Mouse (Mus musculus) midbrain, embryonic 16.5 days (tissue): ENCODE measurements around the gene Gzmk. TPM values are rescaled to one million over a fixed set of nuclear protein-coding genes. Genes with fewer than 3 reads are reported as not detected.

ENCODE experiments used
- ATAC-seq: fragments of 200-750 bp; cut with Nextera tagmentation; 2 replicates; pipeline ENCODE4 v1.8.0; 2017; ENCODE audit warnings: moderate TSS enrichment
- H3K27ac ChIP-seq: fragments of 300-500 bp; sonication (generic); 2 replicates; pipeline ENCODE4 v1.5.1; 2014; ENCODE audit warnings: mild to moderate bottlenecking, low read length, mixed read lengths
- H3K27me3 ChIP-seq: fragments of 300-500 bp; sonication (generic); 2 replicates; pipeline ENCODE4 v1.6.1; 2014; ENCODE audit warnings: low read depth, low read length, mixed read lengths; ENCODE audit not compliant: control insufficient read depth, insufficient read depth
- H3K36me3 ChIP-seq: fragments of 300-500 bp; sonication (generic); 2 replicates; pipeline ENCODE4 v1.6.1; 2014; ENCODE audit warnings: mild to moderate bottlenecking, low read length, moderate library complexity, mixed read lengths; ENCODE audit not compliant: control insufficient read depth, insufficient read depth
- H3K4me1 ChIP-seq: fragments of 300-500 bp; sonication (generic); 2 replicates; pipeline ENCODE4 v1.6.1; 2014; ENCODE audit warnings: mild to moderate bottlenecking, low read length, mixed read lengths; ENCODE audit not compliant: control insufficient read depth, insufficient read depth
- H3K4me2 ChIP-seq: fragments of 300-500 bp; sonication (generic); 2 replicates; pipeline ENCODE4 v1.6.1; 2014; ENCODE audit warnings: mild to moderate bottlenecking, low read length, mixed read lengths
- H3K4me3 ChIP-seq: fragments of 300-500 bp; sonication (generic); 2 replicates; pipeline ENCODE4 v1.5.1; 2014; ENCODE audit warnings: low read depth, mild to moderate bottlenecking, low read length, moderate library complexity, mixed read lengths
- H3K9ac ChIP-seq: fragments of 300-500 bp; sonication (generic); 2 replicates; pipeline ENCODE4 v1.6.1; 2014; ENCODE audit warnings: low read depth, low read length, mixed read lengths
- H3K9me3 ChIP-seq: fragments of 300-500 bp; sonication (generic); replicated peaks from 2 replicates; pipeline ENCODE4 v1.6.1; 2014; ENCODE audit warnings: mild to moderate bottlenecking, low read length, mixed read lengths; ENCODE audit not compliant: control insufficient read depth, poor library complexity, severe bottlenecking
- WGBS: fragments of 180-500 bp; shearing (Covaris S2); extraction: QIAGEN DNeasy Blood & Tissue Kit; methylation state at CpG from one replicate; pipeline ENCODE4 v1.1.7; 2014; 5-methylcytosine and 5-hydroxymethylcytosine counted together
- polyA plus RNA-seq: library from polyadenylated mRNA; unstranded; fragments of >200 nt; fragmentation: Nextera tagmentation; extraction: Ambion mirVana; gene quantifications from 2 replicates; pipeline ENCODE4 v1.2.1, GENCODE M21; 2015

Gzmk gene
- polyA plus RNA-seq, 1 experiment from 2014 or later: 0.14 TPM

DNA sequence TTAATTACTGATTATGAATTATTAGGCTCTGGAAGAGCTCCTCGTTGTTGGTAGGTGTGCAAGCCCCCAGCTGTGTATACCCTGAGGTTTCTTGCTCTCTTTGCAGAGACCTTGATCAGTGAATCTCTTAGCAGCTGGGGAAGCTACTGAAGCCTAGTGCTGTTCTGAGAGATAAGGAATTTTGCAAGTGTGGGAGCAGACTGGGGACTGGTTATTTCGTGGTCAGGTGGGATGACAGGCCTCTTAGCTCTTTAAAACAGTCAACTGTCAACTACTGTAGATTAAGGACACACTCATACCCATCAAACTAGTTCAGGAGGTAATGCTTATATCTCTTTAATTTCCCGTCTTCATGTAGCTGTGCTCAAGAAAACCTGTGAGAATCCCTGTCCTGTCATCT, 13.3 kb downstream of the Gzmk start:
- H3K9ac ChIP-seq: no peak overlapping the region

GRCm38 (mm10) chr13:113211345-113211744, 14.4 kb downstream of the Gzmk start:
- no peak overlapping the region for H3K27ac ChIP-seq
- H3K4me3 ChIP-seq: no peak overlapping the region
- no peaks in the 10 kb centered on the region for H3K36me3 ChIP-seq
- H3K4me1 ChIP-seq: no peaks in the 10 kb centered on the region
- no peak for ATAC-seq
- H3K9me3 ChIP-seq: no peaks in the 10 kb centered on the region
- no peaks in the 10 kb centered on the region for H3K27me3 ChIP-seq
- 0 out of 2 replicates have a peak overlapping the region, but pooled peaks have one; percentile 9 for H3K4me2 ChIP-seq
- 66% methylated on average over 15 of the region's 15 CpGs for WGBS
- no peak overlapping the region for H3K9ac ChIP-seq

More for the DNA sequence above, 13.3 kb downstream of the Gzmk start:
- Histone ChIP-seq H3K4me3 (no peak overlapping the region), H3K27ac (no peak overlapping the region), H3K36me3 (no peaks in the 10 kb centered on the region), H3K4me1 (no peaks in the 10 kb centered on the region), H3K4me2 (no peak overlapping the region), H3K27me3 (no peaks in the 10 kb centered on the region), H3K9me3 (no peaks in the 10 kb centered on the region)
- WGBS: 69% methylated on average over 3 of the region's 3 CpGs
- ATAC-seq: no peak

- Histone ChIP-seq H3K4me2 (peak within 1 kb of the TSS; percentile 40), H3K4me1 (no peaks in the 10 kb centered on the region), H3K9me3 (no peaks in the 10 kb centered on the region), H3K27ac (no peak within 1 kb of the TSS), H3K36me3 (no peaks in the 10 kb centered on the region), H3K4me3 (0 out of 2 replicates have a peak within 1 kb of the TSS, but pooled peaks have one; percentile 1), H3K27me3 (no peaks in the 10 kb centered on the region), H3K9ac (no peak within 1 kb of the TSS)
- 54% methylated on average over 15 of the region's 15 CpGs for WGBS
- ATAC-seq: no peak
Observed at GRCm38 (mm10) chr13:113209624-113210023, 16.1 kb downstream of the Gzmk start, which contains the start of gene Esm1. Gene Esm1, plus strand, starts transcription at chr13:113209659.

- Histone ChIP-seq H3K4me2 (no peak overlapping the region), H3K9ac (no peak overlapping the region), H3K9me3 (no peaks in the 10 kb centered on the region), H3K4me3 (no peak overlapping the region), H3K36me3 (no peaks in the 10 kb centered on the region), H3K27ac (no peak overlapping the region), H3K27me3 (no peaks in the 10 kb centered on the region), H3K4me1 (no peaks in the 10 kb centered on the region)
- no peak for ATAC-seq
- 92% methylated on average over 5 of the region's 5 CpGs for whole genome bisulfite sequencing
Observed at GRCm38 (mm10) chr13:113205346-113205745, 20.4 kb downstream of the Gzmk start.

DNA sequence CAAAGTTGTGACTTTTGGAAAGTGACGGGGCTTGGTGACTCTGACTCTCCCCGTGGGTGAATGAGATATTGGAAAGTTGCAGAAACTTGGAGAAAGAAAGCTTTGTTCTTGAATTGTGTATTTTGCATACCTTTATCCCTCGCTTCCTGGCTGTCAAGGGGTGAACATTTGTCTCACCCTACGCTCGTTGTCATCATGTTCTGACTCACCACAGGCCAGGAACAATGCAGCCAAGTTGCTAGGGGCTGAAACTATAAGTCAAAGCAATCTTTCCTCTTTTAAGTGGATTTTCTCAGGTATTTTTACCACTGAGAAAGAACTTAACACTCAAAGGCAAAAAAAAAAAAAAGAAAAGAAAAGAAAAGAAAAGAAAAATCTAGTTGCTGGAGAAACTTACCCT, 22.6 kb downstream of the Gzmk start:
- no peak overlapping the region for H3K4me2 ChIP-seq
- no peaks in the 10 kb centered on the region for H3K27me3 ChIP-seq
- H3K4me3 ChIP-seq: no peak overlapping the region
- H3K36me3 ChIP-seq: no peaks in the 10 kb centered on the region
- H3K9ac ChIP-seq: no peak overlapping the region
- no peaks in the 10 kb centered on the region for H3K9me3 ChIP-seq
- H3K27ac ChIP-seq: no peak overlapping the region
- 75% methylated on average over 5 of the region's 5 CpGs for WGBS
- H3K4me1 ChIP-seq: no peaks in the 10 kb centered on the region
- ATAC-seq: no peak

- Histone ChIP-seq H3K27me3 (no peaks in the 10 kb centered on the region), H3K36me3 (no peaks in the 10 kb centered on the region), H3K9ac (no peak overlapping the region), H3K27ac (no peak overlapping the region), H3K9me3 (no peaks in the 10 kb centered on the region), H3K4me2 (no peak overlapping the region), H3K4me1 (no peaks in the 10 kb centered on the region), H3K4me3 (no peak overlapping the region)
- WGBS: 83% methylated on average over 4 of the region's 4 CpGs
- no peak for ATAC-seq
Observed at GRCm38 (mm10) chr13:113202184-113202583, 23.5 kb downstream of the Gzmk start.

DNA sequence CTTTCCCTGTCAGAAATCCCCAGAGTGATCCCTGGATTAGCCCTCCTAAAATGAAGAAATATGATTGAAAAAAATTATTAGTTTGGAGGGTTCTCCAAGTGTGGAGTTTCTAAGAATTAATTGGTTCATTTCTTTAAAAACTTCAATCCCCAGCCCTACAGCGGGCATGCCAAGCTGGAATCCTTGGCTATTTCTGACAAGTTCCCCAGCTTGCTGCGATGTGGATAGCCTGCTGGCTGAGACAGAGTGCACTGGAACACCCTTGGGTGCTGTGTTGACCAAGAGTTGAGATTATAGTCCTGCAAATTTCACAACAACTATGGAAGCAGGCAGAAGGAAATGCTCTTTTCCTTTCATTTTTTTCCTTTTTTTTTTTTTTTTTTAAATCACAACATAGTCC, 24.1 kb downstream of the Gzmk start:
- Histone ChIP-seq H3K9me3 (no peaks in the 10 kb centered on the region), H3K27me3 (no peaks in the 10 kb centered on the region), H3K36me3 (no peaks in the 10 kb centered on the region), H3K9ac (no peak overlapping the region), H3K4me3 (no peak overlapping the region), H3K4me1 (no peaks in the 10 kb centered on the region), H3K27ac (no peak overlapping the region), H3K4me2 (no peak overlapping the region)
- WGBS: 94% methylated on average over 2 of the region's 2 CpGs
- ATAC-seq: no peak

- Histone ChIP-seq H3K27me3 (no peaks in the 10 kb centered on the region), H3K36me3 (no peaks in the 10 kb centered on the region), H3K27ac (no peak overlapping the region), H3K4me3 (no peak overlapping the region), H3K9me3 (no peaks in the 10 kb centered on the region), H3K9ac (no peak overlapping the region), H3K4me1 (no peaks in the 10 kb centered on the region), H3K4me2 (no peak overlapping the region)
- WGBS: 68% methylated on average over 8 of the region's 8 CpGs
- ATAC-seq: no peak
Observed at GRCm38 (mm10) chr13:113200726-113201125, 25.0 kb downstream of the Gzmk start.

- ATAC-seq: no peak
- Histone ChIP-seq H3K4me3 (no peak overlapping the region), H3K9me3 (no peaks in the 10 kb centered on the region), H3K9ac (no peak overlapping the region), H3K4me2 (no peak overlapping the region), H3K27ac (no peak overlapping the region), H3K36me3 (no peaks in the 10 kb centered on the region), H3K27me3 (no peaks in the 10 kb centered on the region), H3K4me1 (no peaks in the 10 kb centered on the region)
- 69% methylated on average over 3 of the region's 3 CpGs for WGBS
Observed at GRCm38 (mm10) chr13:113199331-113199730, 26.4 kb downstream of the Gzmk start.
